Mouse (Mus musculus) urinary bladder, postnatal 4 days (tissue): ENCODE data around the gene Ccdc24.

Source experiments
- DNase-seq, 2 experiments: peaks; one replicate each; pipeline ENCODE4 v3.0.0; 2021 to 2022; ENCODE audit warnings: low spot score in 2 of 2

Ccdc24 gene

DNA sequence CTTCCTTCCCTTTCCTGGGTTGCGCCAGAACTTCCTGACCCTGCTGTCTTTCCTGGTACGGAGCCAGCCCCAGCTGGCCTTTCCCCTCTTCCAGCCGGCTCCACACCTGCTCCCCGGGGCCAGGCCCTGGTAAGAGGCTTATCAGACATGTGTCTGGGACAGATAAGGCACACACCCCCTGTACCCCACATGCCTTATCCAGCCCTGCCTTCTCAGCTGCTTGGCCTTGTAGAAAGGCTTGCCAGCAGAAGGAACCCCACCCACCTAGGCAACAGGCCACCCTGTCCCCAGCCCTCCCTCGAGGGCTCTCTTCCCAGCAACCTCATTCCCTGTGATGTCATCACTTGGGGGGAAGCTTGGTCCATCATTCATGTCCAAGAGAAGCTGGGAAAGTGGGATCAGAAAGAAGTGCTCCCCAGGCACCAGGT, 42.2 kb downstream of the Ccdc24 start:
- DNase-seq = peak in 1 of 2 experiments; percentile 62

DNA sequence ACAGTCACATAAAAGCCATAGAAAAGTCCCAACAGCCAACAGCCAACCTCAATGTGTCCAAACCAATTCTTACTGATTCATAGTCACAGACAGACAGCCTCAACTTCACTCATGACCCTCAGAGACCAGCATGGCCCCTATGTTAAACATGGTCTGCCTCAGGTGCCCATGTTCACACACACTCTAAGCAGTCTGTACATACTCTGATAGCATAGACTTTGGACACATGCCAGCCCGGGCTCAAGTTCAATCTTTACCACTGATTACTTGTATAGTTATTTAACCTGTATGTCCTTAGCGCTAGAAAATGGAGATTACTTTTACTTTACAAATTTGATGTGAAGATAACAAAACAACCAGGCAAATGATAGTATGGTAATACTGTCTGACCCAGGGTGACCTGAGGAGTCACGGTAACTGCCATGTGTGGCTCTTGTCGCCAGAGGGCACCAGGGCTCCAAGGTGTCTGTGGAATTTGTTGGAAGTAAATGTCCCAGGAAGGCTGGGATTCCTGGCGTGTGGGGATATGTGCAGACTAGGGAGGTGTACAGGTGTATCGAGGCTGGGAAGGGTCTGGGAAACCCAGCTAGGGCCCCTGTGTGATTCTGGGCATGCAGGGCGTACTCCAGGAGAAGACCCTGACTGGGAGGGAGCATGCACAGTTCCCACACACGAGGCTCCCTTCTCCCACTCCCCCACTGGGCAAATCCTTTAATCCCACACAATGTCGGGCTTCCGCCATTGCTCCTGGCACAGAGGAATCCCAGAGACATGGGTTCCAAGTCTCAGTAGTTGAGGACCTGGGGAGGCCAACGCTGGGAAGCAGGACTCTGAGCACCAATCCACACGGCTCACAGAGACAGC, 42.9 kb downstream of the Ccdc24 start:
- peak in 1 of 2 experiments; percentile 34 for DNase-seq

DNA sequence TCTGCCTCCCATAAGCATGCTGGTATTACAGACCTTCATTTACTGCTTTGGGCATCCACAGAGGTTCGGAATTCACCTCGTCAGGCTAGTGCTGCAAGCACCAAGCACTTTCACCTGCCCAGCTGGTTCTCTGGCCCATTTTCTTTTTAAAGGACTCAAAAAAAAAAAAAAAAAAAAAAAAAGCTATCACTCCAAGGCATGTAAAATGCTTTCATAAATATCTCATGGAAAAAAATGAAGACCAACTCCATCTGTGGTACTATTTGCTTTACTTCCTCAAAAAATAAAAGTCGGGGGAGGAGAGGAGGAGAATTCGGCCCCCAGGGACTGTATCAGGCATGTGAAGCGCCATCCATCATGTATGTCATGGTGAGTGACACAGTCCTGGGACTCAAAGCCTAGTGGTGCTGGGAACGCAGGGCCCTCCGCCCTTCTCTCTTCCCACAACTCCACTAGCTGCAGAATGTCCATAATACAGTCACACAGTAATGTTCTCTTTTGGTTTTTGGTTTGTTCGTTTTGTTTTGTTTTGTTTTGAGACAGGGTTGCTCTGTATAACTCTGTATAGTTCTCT, 43.7 kb downstream of the Ccdc24 start:
- DNase-seq = no peak

DNA sequence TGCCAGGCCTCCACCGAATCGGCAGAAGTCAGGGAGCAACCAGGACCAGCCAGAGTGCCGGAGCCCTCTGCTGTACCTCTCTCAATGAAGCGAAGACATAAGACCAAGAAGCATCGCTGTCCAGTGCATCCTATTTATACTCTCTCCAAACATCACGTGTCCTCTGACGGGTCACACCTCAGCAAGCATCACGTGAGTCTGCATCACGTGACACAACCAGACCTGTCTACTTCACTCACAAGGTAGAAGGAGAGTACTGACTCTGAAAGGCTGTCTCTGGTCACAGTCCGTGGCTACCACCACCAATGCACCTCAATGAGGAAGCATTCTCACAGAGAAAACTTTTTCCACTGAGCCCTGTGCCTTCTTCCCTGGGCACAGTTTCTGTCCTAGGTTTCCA, 54.3 kb downstream of the Ccdc24 start:
- no peak for DNase-seq

DNA sequence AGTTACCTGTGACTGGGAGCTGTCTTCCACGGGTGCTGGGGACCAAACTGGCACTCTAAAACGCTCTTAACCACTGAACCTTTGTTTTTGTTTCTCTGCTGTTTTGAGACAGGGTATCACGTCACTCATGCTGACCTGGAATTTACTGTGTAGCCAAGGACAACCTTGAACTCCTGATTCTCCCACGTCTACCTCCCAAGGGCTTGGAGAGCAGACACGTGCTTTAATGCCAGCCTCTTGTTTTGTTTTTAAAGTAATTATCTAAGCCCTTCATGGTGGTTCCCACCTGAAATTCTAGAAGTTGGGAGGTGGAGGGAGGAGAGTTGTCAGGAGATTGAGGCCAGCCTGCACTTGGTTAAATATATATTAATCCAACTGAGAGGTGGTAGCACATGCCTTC, 55.6 kb downstream of the Ccdc24 start:
- no peak for DNase-seq
